Mouse (Mus musculus): ENCODE measurements at regions not wholly inside any gene's neighbourhood (a gene's known extent, or its start where the extent isn't known, plus 50 kb on each side); places are given as distances from the start of the nearest gene placed in this dataset.
"Not testable (repeated sequence)": the region's sequence is repeated elsewhere in the genome, so short reads cannot be mapped to it uniquely, and the experiment has no call there.

GRCm38 (mm10) chr6:31817640-31818039, 232.4 kb upstream of the 1700012A03Rik start:
- Histone ChIP-seq H3K36me3 (ENCODE audit: control insufficient read depth, insufficient read depth, low read length) (no peaks in the 10 kb centered on the region), H3K4me3 (ENCODE audit: low read depth, low read length) (no peak overlapping the region), H3K4me1 (ENCODE audit: control insufficient read depth, insufficient read depth, insufficient read length, low read length) (no peaks in the 10 kb centered on the region), H3K27ac (ENCODE audit: insufficient read depth, low read depth, low read length) (no peak overlapping the region), H3K27me3 (ENCODE audit: control insufficient read depth, insufficient read depth, low read length) (no peaks in the 10 kb centered on the region)
- WGBS: 86% methylated on average over 1 of the region's 1 CpGs
- no peak for TF ChIP-seq POLR2A (IDR thresholded peaks at IDR 0.05; ENCODE audit: low read depth, low read length)
- TF ChIP-seq CTCF (IDR thresholded peaks at IDR 0.05; ENCODE audit: extremely low read depth, insufficient read length, insufficient replicate concordance, low read depth, low read length): no peak

GRCm38 (mm10) chr6:31811890-31812289, 238.2 kb upstream of the 1700012A03Rik start:
- Histone ChIP-seq H3K36me3 (ENCODE audit: control insufficient read depth, insufficient read depth, low read length) (no peaks in the 10 kb centered on the region), H3K27ac (ENCODE audit: insufficient read depth, low read depth, low read length) (no peak overlapping the region), H3K4me3 (ENCODE audit: low read depth, low read length) (no peak overlapping the region), H3K4me1 (ENCODE audit: control insufficient read depth, insufficient read depth, insufficient read length, low read length) (no peaks in the 10 kb centered on the region), H3K27me3 (ENCODE audit: control insufficient read depth, insufficient read depth, low read length) (no peaks in the 10 kb centered on the region)
- no peak for TF ChIP-seq CTCF (IDR thresholded peaks at IDR 0.05; ENCODE audit: extremely low read depth, insufficient read length, insufficient replicate concordance, low read depth, low read length)
- no peak for TF ChIP-seq POLR2A (IDR thresholded peaks at IDR 0.05; ENCODE audit: low read depth, low read length)
- 70% methylated on average over 9 of the region's 9 CpGs for WGBS

DNA sequence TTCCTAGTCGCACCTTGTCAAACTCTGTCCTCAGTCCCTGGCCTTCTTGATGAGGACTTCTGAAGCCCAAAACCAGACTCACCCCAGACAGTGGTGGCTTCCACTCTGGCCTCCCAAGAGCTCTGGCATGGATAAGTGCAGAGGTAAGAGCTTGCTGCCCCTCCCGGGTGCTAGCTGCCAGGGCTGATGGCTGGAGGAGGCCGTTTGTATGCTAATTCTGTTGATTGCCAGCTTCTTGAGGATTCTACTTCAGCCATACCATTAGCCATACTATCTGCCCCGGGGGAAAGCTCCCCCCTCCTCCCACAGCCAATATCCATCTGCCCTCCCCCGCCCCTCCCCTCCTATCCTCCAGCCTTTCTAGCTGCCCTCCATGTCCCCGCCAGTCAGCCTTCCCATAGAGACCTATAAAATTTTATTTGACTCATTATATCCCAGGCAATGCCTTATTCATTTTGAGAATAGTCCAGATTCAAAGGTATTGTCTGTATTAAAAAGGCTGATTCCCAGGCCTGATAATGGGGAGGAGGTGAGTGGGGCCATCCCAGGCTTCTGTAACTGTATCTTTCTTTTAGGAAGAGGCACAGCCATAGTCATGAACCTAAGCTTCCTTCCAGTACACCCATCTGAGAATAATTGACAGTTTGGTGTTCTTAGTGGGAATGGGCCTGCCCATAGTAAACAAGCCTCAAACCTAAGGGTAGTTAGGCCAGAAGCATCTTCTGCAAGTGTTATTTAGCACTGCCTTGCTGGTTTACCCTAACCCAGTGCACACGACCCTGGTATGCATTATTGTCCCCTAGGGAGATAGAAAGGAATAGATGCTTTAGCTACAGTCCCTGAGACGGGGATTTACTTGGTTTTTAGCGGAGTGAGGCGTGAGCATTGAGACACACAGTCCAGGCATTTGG, 239.2 kb upstream of the 1700012A03Rik start:
- no peaks in the 10 kb centered on the region for H3K4me1 ChIP-seq (ENCODE audit: control insufficient read depth, insufficient read depth, insufficient read length, low read length)
- 59% methylated on average over 10 of the region's 10 CpGs for WGBS
- TF ChIP-seq CTCF (IDR thresholded peaks at IDR 0.05; ENCODE audit: extremely low read depth, insufficient read length, insufficient replicate concordance, low read depth, low read length) (no peak), POLR2A (IDR thresholded peaks at IDR 0.05; ENCODE audit: low read depth, low read length) (no peak)
- H3K4me3 ChIP-seq (ENCODE audit: low read depth, low read length): no peak overlapping the region
- no peak overlapping the region for H3K27ac ChIP-seq (ENCODE audit: insufficient read depth, low read depth, low read length)
- no peaks in the 10 kb centered on the region for H3K36me3 ChIP-seq (ENCODE audit: control insufficient read depth, insufficient read depth, low read length)
- no peaks in the 10 kb centered on the region for H3K27me3 ChIP-seq (ENCODE audit: control insufficient read depth, insufficient read depth, low read length)

DNA sequence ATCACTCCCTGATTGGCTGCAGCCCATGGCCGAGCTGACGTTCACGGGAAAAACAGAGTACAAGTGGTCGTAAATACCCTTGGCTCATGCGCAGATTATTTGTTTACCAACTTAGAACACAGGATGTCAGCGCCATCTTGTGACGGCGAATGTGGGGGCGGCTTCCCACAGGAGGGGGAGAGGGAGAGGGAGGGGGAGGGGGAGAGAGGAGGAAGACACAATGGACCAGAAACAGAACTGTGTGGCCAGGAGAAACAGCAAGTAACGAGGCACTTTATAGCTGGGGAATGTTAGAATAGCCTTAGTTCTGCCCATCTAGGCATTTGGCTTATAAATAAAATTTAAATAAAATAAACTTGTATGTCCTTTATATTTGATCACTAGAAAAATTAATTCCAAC, 240.7 kb upstream of the Podxl start:
- H3K36me3 ChIP-seq (ENCODE audit: control insufficient read depth, insufficient read depth, low read length); H3K4me3 ChIP-seq (ENCODE audit: low read depth, low read length); H3K4me1 ChIP-seq (ENCODE audit: control insufficient read depth, insufficient read depth, insufficient read length, low read length); H3K27me3 ChIP-seq (ENCODE audit: control insufficient read depth, insufficient read depth, low read length); H3K27ac ChIP-seq (ENCODE audit: insufficient read depth, low read depth, low read length): not testable (repeated sequence)
- 87% methylated on average over 1 of the region's 10 CpGs for WGBS

GRCm38 (mm10) chr6:31803222-31803621, 239.4 kb upstream of the Podxl start:
- not testable (repeated sequence) for H3K27ac ChIP-seq (ENCODE audit: insufficient read depth, low read depth, low read length); H3K4me3 ChIP-seq (ENCODE audit: low read depth, low read length); H3K36me3 ChIP-seq (ENCODE audit: control insufficient read depth, insufficient read depth, low read length); H3K4me1 ChIP-seq (ENCODE audit: control insufficient read depth, insufficient read depth, insufficient read length, low read length); H3K27me3 ChIP-seq (ENCODE audit: control insufficient read depth, insufficient read depth, low read length)
- 83% methylated on average over 13 of the region's 24 CpGs for WGBS

DNA sequence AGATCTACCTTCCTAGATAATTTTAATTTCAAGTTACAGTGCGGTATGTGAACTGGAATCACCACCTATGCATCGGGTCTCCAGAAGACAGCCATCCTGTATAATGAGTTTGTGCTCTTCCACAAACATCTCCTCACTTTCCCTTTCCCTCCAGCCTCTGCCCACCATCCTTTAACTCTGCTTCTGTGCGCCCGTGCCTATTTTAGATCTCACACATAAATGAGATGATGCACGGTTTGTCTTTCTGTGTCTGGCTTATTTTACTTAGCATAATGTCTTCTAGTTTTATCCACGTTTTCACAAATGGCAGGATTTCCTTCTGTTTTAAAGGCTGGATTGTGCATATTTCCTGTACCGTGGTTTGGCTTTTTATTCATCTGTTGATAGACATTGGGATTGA, 227.8 kb upstream of the Podxl start:
- H3K27me3 ChIP-seq (ENCODE audit: control insufficient read depth, insufficient read depth, low read length): no peaks in the 10 kb centered on the region
- no peak overlapping the region for H3K27ac ChIP-seq (ENCODE audit: insufficient read depth, low read depth, low read length)
- no peak overlapping the region for H3K4me3 ChIP-seq (ENCODE audit: low read depth, low read length)
- no peaks in the 10 kb centered on the region for H3K4me1 ChIP-seq (ENCODE audit: control insufficient read depth, insufficient read depth, insufficient read length, low read length)
- TF ChIP-seq POLR2A (IDR thresholded peaks at IDR 0.05; ENCODE audit: low read depth, low read length): no peak
- TF ChIP-seq CTCF (IDR thresholded peaks at IDR 0.05; ENCODE audit: extremely low read depth, insufficient read length, insufficient replicate concordance, low read depth, low read length): no peak
- no peaks in the 10 kb centered on the region for H3K36me3 ChIP-seq (ENCODE audit: control insufficient read depth, insufficient read depth, low read length)
- 81% methylated on average over 7 of the region's 7 CpGs for WGBS

DNA sequence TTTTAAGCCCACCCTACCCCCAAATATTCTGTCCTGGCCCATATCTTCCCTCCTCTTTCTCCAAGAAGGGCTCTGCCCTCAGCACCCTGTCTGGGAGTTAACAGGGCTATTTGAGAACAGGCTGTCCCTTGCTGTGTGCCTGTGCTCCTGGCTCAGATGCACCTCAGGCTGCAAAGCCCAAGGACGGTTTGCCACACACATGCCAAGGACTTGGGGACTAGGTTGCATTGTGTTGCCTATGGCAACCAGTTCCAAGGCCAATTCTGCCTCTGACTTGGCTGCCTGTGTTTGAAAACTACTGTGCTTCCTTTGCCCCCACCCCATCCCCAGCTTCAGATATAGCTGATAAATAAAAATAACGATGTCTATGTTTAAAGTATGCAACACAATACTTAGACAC, 227.1 kb upstream of the Podxl start:
- WGBS: 55% methylated on average over 2 of the region's 2 CpGs
- Histone ChIP-seq H3K4me3 (ENCODE audit: low read depth, low read length) (no peak overlapping the region), H3K4me1 (ENCODE audit: control insufficient read depth, insufficient read depth, insufficient read length, low read length) (no peaks in the 10 kb centered on the region), H3K36me3 (ENCODE audit: control insufficient read depth, insufficient read depth, low read length) (no peaks in the 10 kb centered on the region), H3K27ac (ENCODE audit: insufficient read depth, low read depth, low read length) (no peak overlapping the region), H3K27me3 (ENCODE audit: control insufficient read depth, insufficient read depth, low read length) (no peaks in the 10 kb centered on the region)
- TF ChIP-seq CTCF (IDR thresholded peaks at IDR 0.05; ENCODE audit: extremely low read depth, insufficient read length, insufficient replicate concordance, low read depth, low read length) (no peak), POLR2A (IDR thresholded peaks at IDR 0.05; ENCODE audit: low read depth, low read length) (no peak)
